Mouse (Mus musculus) B cell, adult 67 days (primary cell): ENCODE results near the gene Olfr1298. TPM values are rescaled to one million over a fixed set of nuclear protein-coding genes. Genes with fewer than 3 reads are reported as not detected.

Experiments
- total RNA-seq, 2 experiments: library from RNA; stranded (reverse); gene quantifications; 4 replicates each; pipeline ENCODE4 v1.2.4; 2023

Olfr1298 gene
- not detected for total RNA-seq

GRCm38 (mm10) chr2:111649101-111649500, at the start of gene Olfr1298:
Gene Olfr1298 (minus strand): TSS chr2:111649201.

DNA sequence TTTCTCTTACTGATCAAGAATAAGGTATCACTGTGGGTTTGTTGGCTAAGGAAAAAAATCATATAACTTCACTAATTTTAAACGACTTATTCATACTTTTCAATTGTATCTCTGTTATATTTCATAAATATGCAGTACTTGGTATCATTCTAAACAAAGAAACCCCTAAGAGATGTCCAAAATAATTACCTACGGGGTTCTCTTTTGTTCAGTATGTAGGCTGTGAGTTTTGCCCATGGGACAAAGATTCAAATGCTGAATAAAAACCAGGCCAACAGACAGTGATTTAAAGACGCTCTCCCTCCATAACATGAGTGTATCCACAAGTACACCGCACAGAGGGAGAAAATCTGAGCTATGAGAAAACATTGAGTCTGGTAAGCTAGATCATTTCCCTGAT, 12.1 kb upstream of the Olfr1298 start, which contains the start of gene Olfr1299:
TSS of gene Olfr1299 (plus strand) at position 301 of the 400 bp plus-strand sequence.

DNA sequence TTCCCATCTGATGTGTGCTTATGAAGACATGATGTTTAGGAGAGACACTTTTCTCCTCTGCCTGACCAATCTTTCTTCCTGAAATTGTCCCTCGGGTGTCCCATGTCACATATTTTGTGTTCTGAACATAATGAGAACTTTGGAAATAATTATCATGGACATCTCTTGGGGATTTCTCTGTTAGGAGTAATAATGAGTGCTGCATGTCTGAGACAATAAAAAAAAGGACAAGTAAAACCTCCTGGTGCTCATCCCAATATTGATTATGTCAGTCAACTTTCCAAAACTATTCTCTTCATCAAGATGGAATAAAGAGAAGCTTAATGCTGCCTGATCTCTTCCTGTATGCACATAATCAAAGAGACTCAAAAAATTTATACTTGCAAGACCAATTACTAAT, 22.6 kb downstream of the Olfr1298 start, which contains the start of gene Olfr1297:
TSS of gene Olfr1297 (minus strand) at position 101 of the 400 bp plus-strand sequence.

Other genes with a start within 250 kb of the Olfr1298 start
- not detected for gene Olfr1286, start 226.1 kb downstream of the Olfr1298 start, total RNA-seq
- gene Olfr1287, start 200.1 kb downstream of the Olfr1298 start, total RNA-seq = not detected
- gene Olfr1288, start 175.1 kb downstream of the Olfr1298 start, total RNA-seq = not detected
- not detected for gene Olfr1289, start 168.4 kb downstream of the Olfr1298 start, total RNA-seq
- gene Olfr1290, start 155.4 kb downstream of the Olfr1298 start, total RNA-seq = not detected
- gene Olfr1291-ps1, start 152.0 kb downstream of the Olfr1298 start, total RNA-seq = not detected
- not detected for gene Olfr1293-ps, start 124.0 kb downstream of the Olfr1298 start, total RNA-seq
- gene Olfr1294, start 108.9 kb downstream of the Olfr1298 start, total RNA-seq = not detected
- not detected for gene Olfr1295, start 79.5 kb downstream of the Olfr1298 start, total RNA-seq
- gene Olfr1297, start 22.7 kb downstream of the Olfr1298 start, total RNA-seq = not detected
- not detected for gene Olfr1299, start 12.2 kb upstream of the Olfr1298 start, total RNA-seq
- not detected for gene Olfr1301, start 101.8 kb upstream of the Olfr1298 start, total RNA-seq
- not detected for gene Olfr1302, start 128.2 kb upstream of the Olfr1298 start, total RNA-seq
- not detected for gene Olfr1303, start 171.1 kb upstream of the Olfr1298 start, total RNA-seq
- gene Olfr1305, start 227.9 kb upstream of the Olfr1298 start, total RNA-seq = not detected